Mouse (Mus musculus): ENCODE measurements around the gene Gm42906.

DNA sequence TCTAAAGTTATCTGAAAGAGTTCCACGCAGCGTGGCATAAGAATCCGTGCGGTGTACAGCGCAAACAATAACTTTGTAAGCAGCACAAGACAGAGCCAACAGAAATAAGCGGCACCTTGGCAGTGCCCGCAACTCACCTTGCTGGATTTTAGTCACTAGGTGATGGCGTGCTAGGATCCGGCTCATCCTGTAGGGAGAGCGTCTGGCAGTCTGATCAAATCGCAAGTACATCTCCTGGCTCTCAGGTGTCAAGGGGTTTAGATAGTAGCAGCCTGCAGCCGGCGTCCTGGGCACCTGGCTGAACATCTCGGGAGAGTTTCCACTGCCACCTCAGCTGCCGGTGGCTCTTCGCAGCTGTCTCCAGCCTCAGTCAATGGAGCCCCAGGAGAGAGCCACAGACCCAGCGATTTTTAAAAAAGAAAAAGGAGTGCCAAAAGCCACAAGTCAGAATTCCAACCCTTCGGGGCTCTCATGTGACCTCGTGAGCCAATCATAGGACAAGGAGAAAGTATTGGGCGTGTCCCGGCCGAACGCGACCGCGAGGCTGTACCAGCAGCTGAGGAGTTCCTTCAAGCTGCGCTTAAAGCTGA is 238.1 kb downstream of the Gm42906 start:
- TF ChIP-seq POLR2A (IDR thresholded peaks at IDR 0.05; ENCODE audit: insufficient read depth, low read depth, low read length) (no peak), CTCF (IDR thresholded peaks at IDR 0.05; ENCODE audit: insufficient read depth, low read depth, low read length) (no peak)

All from olfactory bulb, adult 2 months (tissue).